Mouse (Mus musculus): ENCODE data around the gene H1fx. TPM values are rescaled to one million over a fixed set of nuclear protein-coding genes. Genes with fewer than 3 reads are reported as not detected.

H1fx gene
- 1.5 and 2.6 TPM in 2 replicates for polyA plus RNA-seq (2012; rRNA removed)

GRCm38 (mm10) chr6:87981547-87982256, at the start of gene H1fx:
Gene H1fx, minus strand, starts transcription at chr6:87981637.
- whole genome bisulfite sequencing, result 1% methylated on average over 37 of the region's 55 CpGs
- no peak within 1 kb of the TSS for H3K27ac ChIP-seq (ENCODE audit: insufficient read depth, low read length)
- H3K27me3 ChIP-seq (ENCODE audit: control insufficient read depth, insufficient read depth, low read length), result peaks cover 21% of the 10 kb centered on the region
- H3K4me1 ChIP-seq (ENCODE audit: control insufficient read depth, insufficient read depth, insufficient read length), result peaks cover 12% of the 10 kb centered on the region
- no peaks in the 10 kb centered on the region for H3K36me3 ChIP-seq (ENCODE audit: control insufficient read depth, insufficient read depth, low read length)
- peak in 1 of 2 experiments; percentile 4 for DNase-seq (ENCODE audit: low read depth in 1 of 2, low spot score in 2 of 2)
- H3K4me3 ChIP-seq (ENCODE audit: extremely low read depth, insufficient read depth, insufficient read length), result peak within 1 kb of the TSS; percentile 48; the same call in 1 of the 2 replicates
- TF ChIP-seq POLR2A (IDR thresholded peaks at IDR 0.05; ENCODE audit: low read depth, low read length), result no peak
- TF ChIP-seq CTCF (IDR thresholded peaks at IDR 0.05; ENCODE audit: extremely low read depth, insufficient read depth, insufficient read length, insufficient replicate concordance), result no peak

- Histone ChIP-seq H3K27ac (ENCODE audit: insufficient read depth, low read length) (no peak overlapping the region), H3K36me3 (ENCODE audit: control insufficient read depth, insufficient read depth, low read length) (0 out of 2 replicates have a peak, but pooled peaks cover 2% of the 10 kb centered on the region), H3K4me1 (ENCODE audit: control insufficient read depth, insufficient read depth, insufficient read length) (peaks cover 4% of the 10 kb centered on the region; the same call in 1 of the 2 replicates), H3K4me3 (ENCODE audit: extremely low read depth, insufficient read depth, insufficient read length) (no peak overlapping the region), H3K27me3 (ENCODE audit: control insufficient read depth, insufficient read depth, low read length) (no peaks in the 10 kb centered on the region)
- TF ChIP-seq POLR2A (IDR thresholded peaks at IDR 0.05; ENCODE audit: low read depth, low read length), result no peak
- TF ChIP-seq CTCF (IDR thresholded peaks at IDR 0.05; ENCODE audit: extremely low read depth, insufficient read depth, insufficient read length, insufficient replicate concordance), result no peak
- 90% methylated on average over 2 of the region's 2 CpGs for WGBS
- DNase-seq (ENCODE audit: low read depth in 1 of 2, low spot score in 2 of 2), result no peak
Observed at GRCm38 (mm10) chr6:88030432-88030831, 49.0 kb upstream of the H1fx start.

GRCm38 (mm10) chr6:88027390-88027789, 46.0 kb upstream of the H1fx start:
- Histone ChIP-seq H3K27ac (ENCODE audit: insufficient read depth, low read length) (no peak overlapping the region), H3K27me3 (ENCODE audit: control insufficient read depth, insufficient read depth, low read length) (no peaks in the 10 kb centered on the region), H3K4me1 (ENCODE audit: control insufficient read depth, insufficient read depth, insufficient read length) (no peaks in the 10 kb centered on the region), H3K36me3 (ENCODE audit: control insufficient read depth, insufficient read depth, low read length) (0 out of 2 replicates have a peak, but pooled peaks cover 2% of the 10 kb centered on the region), H3K4me3 (ENCODE audit: extremely low read depth, insufficient read depth, insufficient read length) (no peak overlapping the region)
- 85% methylated on average over 5 of the region's 5 CpGs for WGBS
- no peak for DNase-seq (ENCODE audit: low read depth in 1 of 2, low spot score in 2 of 2)
- TF ChIP-seq CTCF (IDR thresholded peaks at IDR 0.05; ENCODE audit: extremely low read depth, insufficient read depth, insufficient read length, insufficient replicate concordance), result no peak
- TF ChIP-seq POLR2A (IDR thresholded peaks at IDR 0.05; ENCODE audit: low read depth, low read length), result no peak

- Histone ChIP-seq H3K4me3 (ENCODE audit: extremely low read depth, insufficient read depth, insufficient read length) (no peak overlapping the region), H3K36me3 (ENCODE audit: control insufficient read depth, insufficient read depth, low read length) (0 out of 2 replicates have a peak, but pooled peaks cover 2% of the 10 kb centered on the region), H3K4me1 (ENCODE audit: control insufficient read depth, insufficient read depth, insufficient read length) (no peaks in the 10 kb centered on the region), H3K27me3 (ENCODE audit: control insufficient read depth, insufficient read depth, low read length) (no peaks in the 10 kb centered on the region), H3K27ac (ENCODE audit: insufficient read depth, low read length) (no peak overlapping the region)
- TF ChIP-seq POLR2A (IDR thresholded peaks at IDR 0.05; ENCODE audit: low read depth, low read length) (no peak), CTCF (IDR thresholded peaks at IDR 0.05; ENCODE audit: extremely low read depth, insufficient read depth, insufficient read length, insufficient replicate concordance) (no peak)
- WGBS, result 94% methylated on average over 10 of the region's 10 CpGs
- DNase-seq (ENCODE audit: low read depth in 1 of 2, low spot score in 2 of 2), result no peak
Observed at GRCm38 (mm10) chr6:88023316-88023890, 42.0 kb upstream of the H1fx start.

- H3K27me3 ChIP-seq (ENCODE audit: control insufficient read depth, insufficient read depth, low read length), result no peaks in the 10 kb centered on the region
- H3K4me3 ChIP-seq (ENCODE audit: extremely low read depth, insufficient read depth, insufficient read length), result no peak overlapping the region
- 79% methylated on average over 2 of the region's 2 CpGs for WGBS
- DNase-seq (ENCODE audit: low read depth in 1 of 2, low spot score in 2 of 2), result no peak
- TF ChIP-seq POLR2A (IDR thresholded peaks at IDR 0.05; ENCODE audit: low read depth, low read length) (no peak), CTCF (IDR thresholded peaks at IDR 0.05; ENCODE audit: extremely low read depth, insufficient read depth, insufficient read length, insufficient replicate concordance) (no peak)
- H3K36me3 ChIP-seq (ENCODE audit: control insufficient read depth, insufficient read depth, low read length), result no peaks in the 10 kb centered on the region; the same call in 1 of the 2 replicates
- H3K4me1 ChIP-seq (ENCODE audit: control insufficient read depth, insufficient read depth, insufficient read length), result no peaks in the 10 kb centered on the region
- no peak overlapping the region for H3K27ac ChIP-seq (ENCODE audit: insufficient read depth, low read length)
Observed at GRCm38 (mm10) chr6:88019154-88019553, 37.7 kb upstream of the H1fx start.

- Histone ChIP-seq H3K4me1 (ENCODE audit: control insufficient read depth, insufficient read depth, insufficient read length) (no peaks in the 10 kb centered on the region), H3K27me3 (ENCODE audit: control insufficient read depth, insufficient read depth, low read length) (no peaks in the 10 kb centered on the region), H3K36me3 (ENCODE audit: control insufficient read depth, insufficient read depth, low read length) (peaks cover 4% of the 10 kb centered on the region; the same call in 1 of the 2 replicates), H3K27ac (ENCODE audit: insufficient read depth, low read length) (no peak overlapping the region), H3K4me3 (ENCODE audit: extremely low read depth, insufficient read depth, insufficient read length) (no peak overlapping the region)
- DNase-seq (ENCODE audit: low read depth in 1 of 2, low spot score in 2 of 2), result no peak
- TF ChIP-seq POLR2A (IDR thresholded peaks at IDR 0.05; ENCODE audit: low read depth, low read length), result no peak
- no peak for TF ChIP-seq CTCF (IDR thresholded peaks at IDR 0.05; ENCODE audit: extremely low read depth, insufficient read depth, insufficient read length, insufficient replicate concordance)
- WGBS, result 84% methylated on average over 4 of the region's 4 CpGs
Observed at GRCm38 (mm10) chr6:88017821-88018220, 36.4 kb upstream of the H1fx start.

GRCm38 (mm10) chr6:88015797-88016196, 34.4 kb upstream of the H1fx start:
- DNase-seq (ENCODE audit: low read depth in 1 of 2, low spot score in 2 of 2), result no peak
- no peak overlapping the region for H3K27ac ChIP-seq (ENCODE audit: insufficient read depth, low read length)
- no peaks in the 10 kb centered on the region for H3K27me3 ChIP-seq (ENCODE audit: control insufficient read depth, insufficient read depth, low read length)
- no peaks in the 10 kb centered on the region for H3K4me1 ChIP-seq (ENCODE audit: control insufficient read depth, insufficient read depth, insufficient read length)
- 82% methylated on average over 2 of the region's 2 CpGs for WGBS
- TF ChIP-seq POLR2A (IDR thresholded peaks at IDR 0.05; ENCODE audit: low read depth, low read length) (no peak), CTCF (IDR thresholded peaks at IDR 0.05; ENCODE audit: extremely low read depth, insufficient read depth, insufficient read length, insufficient replicate concordance) (no peak)
- H3K4me3 ChIP-seq (ENCODE audit: extremely low read depth, insufficient read depth, insufficient read length), result no peak overlapping the region
- peaks cover 7% of the 10 kb centered on the region for H3K36me3 ChIP-seq (ENCODE audit: control insufficient read depth, insufficient read depth, low read length)

Measured in spleen, adult 2 months (tissue).